Mouse (Mus musculus): ENCODE results near the gene Ltbp1.

- TF ChIP-seq CTCF (IDR thresholded peaks at IDR 0.05; ENCODE audit: extremely low read depth, insufficient read depth, insufficient read length, insufficient replicate concordance) (no peak), POLR2A (IDR thresholded peaks at IDR 0.05; ENCODE audit: low read depth, low read length) (no peak)
These were observed 82.1 kb downstream of the Ltbp1 start for GRCm38 (mm10) chr17:75087296-75087941.

All from spleen, adult 2 months (tissue).